Mouse (Mus musculus): ENCODE data around the gene Kif16b.

- TF ChIP-seq POLR2A (IDR thresholded peaks at IDR 0.05; ENCODE audit: borderline replicate concordance, extremely low read depth, insufficient read depth, insufficient read length, poor library complexity, severe bottlenecking) (no peak), CTCF (IDR thresholded peaks at IDR 0.05; ENCODE audit: borderline replicate concordance, extremely low read depth, insufficient read depth, insufficient read length) (no peak)
Measured at GRCm38 (mm10) chr2:142870055-142870454, 31.3 kb downstream of the Kif16b start.

Data from brain, embryonic 14.5 days (tissue).